Mouse (Mus musculus): Measurements from ENCODE around the gene Chil1. TPM values are rescaled to one million over a fixed set of nuclear protein-coding genes. Genes with fewer than 3 reads are reported as not detected.

The Chil1 gene
- polyA plus RNA-seq, 1 experiment from 2014 or later, result 1.1 TPM

- Histone ChIP-seq H3K27ac (ENCODE audit: low read depth, low read length) (no peak overlapping the region), H3K36me3 (ENCODE audit: control insufficient read depth, insufficient read depth, low read length) (no peaks in the 10 kb centered on the region), H3K9me3 (ENCODE audit: control insufficient read depth, low read length) (no peaks in the 10 kb centered on the region), H3K27me3 (ENCODE audit: control insufficient read depth, insufficient read depth, low read length) (no peaks in the 10 kb centered on the region), H3K4me1 (replicated peaks; ENCODE audit: control insufficient read depth, insufficient read depth, low read length) (no peaks in the 10 kb centered on the region), H3K4me2 (replicated peaks; ENCODE audit: low read depth, low read length) (no peak overlapping the region), H3K9ac (ENCODE audit: low read depth, low read length) (no peak overlapping the region), H3K4me3 (ENCODE audit: low read depth, low read length) (no peak overlapping the region)
- no peak for DNase-seq (ENCODE audit: low spot score)
- WGBS, result 57% methylated on average over 4 of the region's 4 CpGs
- ATAC-seq (ENCODE audit: low FRiP score), result no peak
Observed at GRCm38 (mm10) chr1:134195979-134196378, 14.0 kb downstream of the Chil1 start.

GRCm38 (mm10) chr1:134196386-134196785, 14.4 kb downstream of the Chil1 start:
- H3K4me1 ChIP-seq (replicated peaks; ENCODE audit: control insufficient read depth, insufficient read depth, low read length), result no peaks in the 10 kb centered on the region
- 69% methylated on average over 4 of the region's 4 CpGs for WGBS
- H3K4me2 ChIP-seq (replicated peaks; ENCODE audit: low read depth, low read length), result no peak overlapping the region
- H3K4me3 ChIP-seq (ENCODE audit: low read depth, low read length), result no peak overlapping the region
- no peak overlapping the region for H3K27ac ChIP-seq (ENCODE audit: low read depth, low read length)
- no peaks in the 10 kb centered on the region for H3K9me3 ChIP-seq (ENCODE audit: control insufficient read depth, low read length)
- H3K9ac ChIP-seq (ENCODE audit: low read depth, low read length), result no peak overlapping the region
- ATAC-seq (ENCODE audit: low FRiP score), result no peak
- peak; percentile 38 for DNase-seq (ENCODE audit: low spot score)
- H3K27me3 ChIP-seq (ENCODE audit: control insufficient read depth, insufficient read depth, low read length), result no peaks in the 10 kb centered on the region
- no peaks in the 10 kb centered on the region for H3K36me3 ChIP-seq (ENCODE audit: control insufficient read depth, insufficient read depth, low read length)

- H3K27me3 ChIP-seq (ENCODE audit: control insufficient read depth, insufficient read depth, low read length), result no peaks in the 10 kb centered on the region
- H3K9me3 ChIP-seq (ENCODE audit: control insufficient read depth, low read length), result no peaks in the 10 kb centered on the region
- H3K36me3 ChIP-seq (ENCODE audit: control insufficient read depth, insufficient read depth, low read length), result no peaks in the 10 kb centered on the region
- DNase-seq (ENCODE audit: low spot score) (no peak), ATAC-seq (ENCODE audit: low FRiP score) (no peak)
- 83% methylated on average over 15 of the region's 15 CpGs for WGBS
- H3K4me2 ChIP-seq (replicated peaks; ENCODE audit: low read depth, low read length), result no peak overlapping the region
- H3K27ac ChIP-seq (ENCODE audit: low read depth, low read length), result no peak overlapping the region
- no peak overlapping the region for H3K4me3 ChIP-seq (ENCODE audit: low read depth, low read length)
- H3K4me1 ChIP-seq (replicated peaks; ENCODE audit: control insufficient read depth, insufficient read depth, low read length), result no peaks in the 10 kb centered on the region
- no peak overlapping the region for H3K9ac ChIP-seq (ENCODE audit: low read depth, low read length)
Observed at GRCm38 (mm10) chr1:134197325-134197982, 15.5 kb downstream of the Chil1 start.

GRCm38 (mm10) chr1:134198197-134198995, 16.4 kb downstream of the Chil1 start:
- ATAC-seq (ENCODE audit: low FRiP score) (no peak), DNase-seq (ENCODE audit: low spot score) (no peak)
- H3K9me3 ChIP-seq (ENCODE audit: control insufficient read depth, low read length), result no peaks in the 10 kb centered on the region
- no peak overlapping the region for H3K4me3 ChIP-seq (ENCODE audit: low read depth, low read length)
- no peak overlapping the region for H3K9ac ChIP-seq (ENCODE audit: low read depth, low read length)
- H3K27me3 ChIP-seq (ENCODE audit: control insufficient read depth, insufficient read depth, low read length), result no peaks in the 10 kb centered on the region
- WGBS, result 90% methylated on average over 12 of the region's 12 CpGs
- H3K27ac ChIP-seq (ENCODE audit: low read depth, low read length), result no peak overlapping the region
- H3K4me1 ChIP-seq (replicated peaks; ENCODE audit: control insufficient read depth, insufficient read depth, low read length), result no peaks in the 10 kb centered on the region
- no peak overlapping the region for H3K4me2 ChIP-seq (replicated peaks; ENCODE audit: low read depth, low read length)
- H3K36me3 ChIP-seq (ENCODE audit: control insufficient read depth, insufficient read depth, low read length), result no peaks in the 10 kb centered on the region

- ATAC-seq (ENCODE audit: low FRiP score), result no peak
- Histone ChIP-seq H3K4me3 (ENCODE audit: low read depth, low read length) (no peak overlapping the region), H3K4me2 (replicated peaks; ENCODE audit: low read depth, low read length) (no peak overlapping the region), H3K27me3 (ENCODE audit: control insufficient read depth, insufficient read depth, low read length) (no peaks in the 10 kb centered on the region), H3K9me3 (ENCODE audit: control insufficient read depth, low read length) (no peaks in the 10 kb centered on the region), H3K4me1 (replicated peaks; ENCODE audit: control insufficient read depth, insufficient read depth, low read length) (no peaks in the 10 kb centered on the region), H3K27ac (ENCODE audit: low read depth, low read length) (no peak overlapping the region), H3K9ac (ENCODE audit: low read depth, low read length) (no peak overlapping the region), H3K36me3 (ENCODE audit: control insufficient read depth, insufficient read depth, low read length) (no peaks in the 10 kb centered on the region)
- 75% methylated on average over 2 of the region's 2 CpGs for WGBS
- DNase-seq (ENCODE audit: low spot score), result no peak
Observed at GRCm38 (mm10) chr1:134200481-134200880, 18.5 kb downstream of the Chil1 start.

- Histone ChIP-seq H3K9me3 (ENCODE audit: control insufficient read depth, low read length) (no peaks in the 10 kb centered on the region), H3K9ac (ENCODE audit: low read depth, low read length) (no peak overlapping the region), H3K27me3 (ENCODE audit: control insufficient read depth, insufficient read depth, low read length) (no peaks in the 10 kb centered on the region), H3K4me3 (ENCODE audit: low read depth, low read length) (no peak overlapping the region), H3K36me3 (ENCODE audit: control insufficient read depth, insufficient read depth, low read length) (no peaks in the 10 kb centered on the region), H3K4me1 (replicated peaks; ENCODE audit: control insufficient read depth, insufficient read depth, low read length) (no peaks in the 10 kb centered on the region), H3K27ac (ENCODE audit: low read depth, low read length) (no peak overlapping the region), H3K4me2 (replicated peaks; ENCODE audit: low read depth, low read length) (no peak overlapping the region)
- WGBS, result 82% methylated on average over 6 of the region's 6 CpGs
- DNase-seq (ENCODE audit: low spot score), result no peak
- ATAC-seq (ENCODE audit: low FRiP score), result no peak
Observed at GRCm38 (mm10) chr1:134200998-134201686, 19.2 kb downstream of the Chil1 start.

- H3K9me3 ChIP-seq (ENCODE audit: control insufficient read depth, low read length), result no peaks in the 10 kb centered on the region
- ATAC-seq (ENCODE audit: low FRiP score), result no peak
Observed at GRCm38 (mm10) chr1:134201751-134202420, 19.9 kb downstream of the Chil1 start.

GRCm38 (mm10) chr1:134204230-134204629, 22.3 kb downstream of the Chil1 start:
- DNase-seq (ENCODE audit: low spot score) (no peak), ATAC-seq (ENCODE audit: low FRiP score) (no peak)
- no peaks in the 10 kb centered on the region for H3K36me3 ChIP-seq (ENCODE audit: control insufficient read depth, insufficient read depth, low read length)
- H3K27me3 ChIP-seq (ENCODE audit: control insufficient read depth, insufficient read depth, low read length), result no peaks in the 10 kb centered on the region
- no peaks in the 10 kb centered on the region for H3K4me1 ChIP-seq (replicated peaks; ENCODE audit: control insufficient read depth, insufficient read depth, low read length)
- H3K9me3 ChIP-seq (ENCODE audit: control insufficient read depth, low read length), result no peaks in the 10 kb centered on the region
- 93% methylated on average over 13 of the region's 13 CpGs for WGBS
- no peak overlapping the region for H3K9ac ChIP-seq (ENCODE audit: low read depth, low read length)
- H3K4me2 ChIP-seq (replicated peaks; ENCODE audit: low read depth, low read length), result no peak overlapping the region
- no peak overlapping the region for H3K4me3 ChIP-seq (ENCODE audit: low read depth, low read length)
- no peak overlapping the region for H3K27ac ChIP-seq (ENCODE audit: low read depth, low read length)

More at GRCm38 (mm10) chr1:134201751-134202420, 19.9 kb downstream of the Chil1 start:
- 40% methylated on average over 3 of the region's 3 CpGs for WGBS
- Histone ChIP-seq H3K9ac (ENCODE audit: low read depth, low read length) (no peak overlapping the region), H3K27me3 (ENCODE audit: control insufficient read depth, insufficient read depth, low read length) (no peaks in the 10 kb centered on the region), H3K4me3 (ENCODE audit: low read depth, low read length) (no peak overlapping the region), H3K4me1 (replicated peaks; ENCODE audit: control insufficient read depth, insufficient read depth, low read length) (no peaks in the 10 kb centered on the region), H3K36me3 (ENCODE audit: control insufficient read depth, insufficient read depth, low read length) (no peaks in the 10 kb centered on the region), H3K27ac (ENCODE audit: low read depth, low read length) (no peak overlapping the region), H3K4me2 (replicated peaks; ENCODE audit: low read depth, low read length) (no peak overlapping the region)
- peak; percentile 65 for DNase-seq (ENCODE audit: low spot score)
